Mouse (Mus musculus): Measurements from ENCODE around the gene Arfgef3. TPM values are rescaled to one million over a fixed set of nuclear protein-coding genes. Genes with fewer than 3 reads are reported as not detected.

Arfgef3 gene
- 1.2 and 1.8 TPM in 2 replicates for polyA plus RNA-seq (2014; fragmentation: Nextera tagmentation; extraction: Ambion mirVana)

- Histone ChIP-seq H3K27ac (ENCODE audit: low read depth, low read length) (no peak within 1 kb of the TSS), H3K4me3 (ENCODE audit: low read length) (peak within 1 kb of the TSS; percentile 51), H3K9ac (ENCODE audit: low read depth, low read length) (peak within 1 kb of the TSS; percentile 49), H3K4me1 (ENCODE audit: control insufficient read depth, insufficient read depth, low read length) (no peaks in the 10 kb centered on the region), H3K4me2 (replicated peaks; ENCODE audit: low read depth, low read length) (peak within 1 kb of the TSS; percentile 74), H3K9me3 (ENCODE audit: control insufficient read depth, low read length) (no peaks in the 10 kb centered on the region), H3K36me3 (ENCODE audit: control insufficient read depth, insufficient read depth, low read length) (no peaks in the 10 kb centered on the region), H3K27me3 (ENCODE audit: control insufficient read depth, insufficient read depth, low read length) (peaks cover 2% of the 10 kb centered on the region; the same call in 1 of the 2 replicates)
- ATAC-seq (ENCODE audit: low FRiP score, low TSS enrichment), result peak; percentile 81
- 1% methylated on average over 50 of the region's 50 CpGs for WGBS
Measured at GRCm38 (mm10) chr10:18743286-18744142, at the start of gene Arfgef3. Arfgef3 (minus strand) TSS chr10:18743949.

GRCm38 (mm10) chr10:18790063-18790462, 46.3 kb upstream of the Arfgef3 start:
- WGBS, result 81% methylated on average over 4 of the region's 4 CpGs
- H3K4me2 ChIP-seq (replicated peaks; ENCODE audit: low read depth, low read length), result no peak overlapping the region
- ATAC-seq (ENCODE audit: low FRiP score, low TSS enrichment), result no peak
- H3K4me1 ChIP-seq (ENCODE audit: control insufficient read depth, insufficient read depth, low read length), result no peaks in the 10 kb centered on the region
- H3K36me3 ChIP-seq (ENCODE audit: control insufficient read depth, insufficient read depth, low read length), result no peaks in the 10 kb centered on the region
- no peaks in the 10 kb centered on the region for H3K27me3 ChIP-seq (ENCODE audit: control insufficient read depth, insufficient read depth, low read length)
- H3K4me3 ChIP-seq (ENCODE audit: low read length), result no peak overlapping the region
- H3K9me3 ChIP-seq (ENCODE audit: control insufficient read depth, low read length), result no peaks in the 10 kb centered on the region
- H3K27ac ChIP-seq (ENCODE audit: low read depth, low read length), result no peak overlapping the region
- no peak overlapping the region for H3K9ac ChIP-seq (ENCODE audit: low read depth, low read length)

DNA sequence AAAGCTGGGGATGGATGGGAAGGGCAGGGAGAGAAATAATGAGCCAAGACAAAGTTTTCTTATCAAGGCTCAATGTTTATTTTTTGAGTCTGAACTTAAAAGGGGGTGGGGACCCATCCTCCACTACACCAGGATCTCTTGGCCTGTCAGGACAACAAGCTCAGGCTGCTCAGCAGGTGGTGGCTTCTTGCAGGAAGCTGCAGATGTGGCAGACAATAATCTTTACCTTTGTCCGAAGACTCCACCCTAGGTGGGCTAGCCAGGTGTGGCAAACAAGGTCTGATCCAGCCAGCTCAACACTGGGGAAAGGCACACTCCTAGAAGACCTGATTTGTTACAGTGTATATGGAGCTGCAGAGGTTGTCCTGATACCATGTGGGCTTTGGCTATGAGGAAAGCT, 44.9 kb upstream of the Arfgef3 start:
- no peaks in the 10 kb centered on the region for H3K27me3 ChIP-seq (ENCODE audit: control insufficient read depth, insufficient read depth, low read length)
- no peak overlapping the region for H3K27ac ChIP-seq (ENCODE audit: low read depth, low read length)
- no peaks in the 10 kb centered on the region for H3K4me1 ChIP-seq (ENCODE audit: control insufficient read depth, insufficient read depth, low read length)
- H3K9me3 ChIP-seq (ENCODE audit: control insufficient read depth, low read length), result no peaks in the 10 kb centered on the region
- no peak overlapping the region for H3K4me2 ChIP-seq (replicated peaks; ENCODE audit: low read depth, low read length)
- no peak overlapping the region for H3K4me3 ChIP-seq (ENCODE audit: low read length)
- no peak overlapping the region for H3K9ac ChIP-seq (ENCODE audit: low read depth, low read length)
- WGBS, result 55% methylated on average over 1 of the region's 1 CpGs
- no peaks in the 10 kb centered on the region for H3K36me3 ChIP-seq (ENCODE audit: control insufficient read depth, insufficient read depth, low read length)
- no peak for ATAC-seq (ENCODE audit: low FRiP score, low TSS enrichment)

DNA sequence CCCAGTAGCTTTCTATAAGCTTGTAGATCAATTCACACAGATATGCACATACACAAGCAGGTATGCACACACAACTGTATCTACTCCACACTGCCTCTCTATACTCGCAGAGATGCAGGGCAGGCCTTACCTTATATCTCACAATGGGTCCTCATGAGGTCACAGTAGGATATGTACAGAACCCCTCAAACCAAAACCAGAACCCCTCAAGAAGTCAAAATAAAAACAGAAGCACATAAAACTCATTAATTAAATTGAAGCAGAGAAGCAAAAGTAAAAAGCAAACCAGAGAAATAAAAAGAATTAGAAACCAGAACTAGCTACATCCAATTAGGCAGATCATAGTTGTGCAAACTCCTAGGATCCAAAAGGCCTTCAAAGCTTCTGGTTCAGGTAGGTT, 42.9 kb upstream of the Arfgef3 start, which contains the start of gene Gm4922:
TSS of gene Gm4922 (minus strand) at position 101 of the 400 bp plus-strand sequence.
- H3K27me3 ChIP-seq (ENCODE audit: control insufficient read depth, insufficient read depth, low read length), result no peaks in the 10 kb centered on the region

GRCm38 (mm10) chr10:18777546-18777945, 33.8 kb upstream of the Arfgef3 start:
- H3K36me3 ChIP-seq (ENCODE audit: control insufficient read depth, insufficient read depth, low read length), result no peaks in the 10 kb centered on the region
- WGBS, result 47% methylated on average over 3 of the region's 3 CpGs
- no peak overlapping the region for H3K4me3 ChIP-seq (ENCODE audit: low read length)

More for the DNA sequence above, 42.9 kb upstream of the Arfgef3 start, which contains the start of gene Gm4922:
- ATAC-seq (ENCODE audit: low FRiP score, low TSS enrichment), result no peak
- H3K4me3 ChIP-seq (ENCODE audit: low read length), result no peak within 1 kb of the TSS
- no peaks in the 10 kb centered on the region for H3K4me1 ChIP-seq (ENCODE audit: control insufficient read depth, insufficient read depth, low read length)
- H3K4me2 ChIP-seq (replicated peaks; ENCODE audit: low read depth, low read length), result no peak within 1 kb of the TSS
- no peaks in the 10 kb centered on the region for H3K9me3 ChIP-seq (ENCODE audit: control insufficient read depth, low read length)
- H3K9ac ChIP-seq (ENCODE audit: low read depth, low read length), result no peak within 1 kb of the TSS
- no peak within 1 kb of the TSS for H3K27ac ChIP-seq (ENCODE audit: low read depth, low read length)
- 98% methylated on average over 1 of the region's 1 CpGs for WGBS
- H3K36me3 ChIP-seq (ENCODE audit: control insufficient read depth, insufficient read depth, low read length), result no peaks in the 10 kb centered on the region

DNA sequence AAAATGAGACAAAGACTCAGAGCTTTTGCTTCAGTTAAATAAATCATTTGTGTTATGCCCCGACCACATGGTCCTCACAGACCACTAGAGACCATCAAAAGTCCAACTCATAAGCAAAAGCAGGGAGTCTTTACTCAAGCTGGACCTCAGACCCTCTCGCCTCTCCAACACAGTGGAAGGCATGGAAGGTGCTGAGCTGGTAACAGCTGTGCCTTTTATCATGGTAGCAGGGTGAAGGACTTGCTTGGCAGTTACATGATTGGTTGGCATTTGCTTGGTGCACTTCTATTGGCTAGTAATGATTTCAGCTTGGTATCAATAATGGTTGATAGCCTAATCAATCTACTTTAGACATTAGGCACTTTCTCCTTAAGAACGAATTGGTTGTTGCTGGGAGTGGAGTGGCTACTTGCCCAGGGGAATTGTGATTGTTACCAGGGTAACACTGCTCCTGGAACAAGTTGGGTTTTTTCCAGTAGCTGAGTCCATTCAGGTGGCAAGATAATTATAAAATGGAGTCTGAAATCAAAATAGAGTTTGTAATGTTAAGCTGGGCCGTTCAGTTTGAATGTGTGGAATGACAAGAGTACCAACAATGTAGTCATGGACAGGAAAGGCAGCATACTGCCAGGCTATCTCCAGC, 28.9 kb upstream of the Arfgef3 start:
- no peaks in the 10 kb centered on the region for H3K4me1 ChIP-seq (ENCODE audit: control insufficient read depth, insufficient read depth, low read length)
- no peak overlapping the region for H3K4me2 ChIP-seq (replicated peaks; ENCODE audit: low read depth, low read length)
- H3K27ac ChIP-seq (ENCODE audit: low read depth, low read length), result no peak overlapping the region
- H3K36me3 ChIP-seq (ENCODE audit: control insufficient read depth, insufficient read depth, low read length), result no peaks in the 10 kb centered on the region
- no peak overlapping the region for H3K4me3 ChIP-seq (ENCODE audit: low read length)
- H3K27me3 ChIP-seq (ENCODE audit: control insufficient read depth, insufficient read depth, low read length), result no peaks in the 10 kb centered on the region
- H3K9ac ChIP-seq (ENCODE audit: low read depth, low read length), result no peak overlapping the region
- no peak for ATAC-seq (ENCODE audit: low FRiP score, low TSS enrichment)
- no peaks in the 10 kb centered on the region for H3K9me3 ChIP-seq (ENCODE audit: control insufficient read depth, low read length)
- 75% methylated on average over 4 of the region's 4 CpGs for WGBS

More at GRCm38 (mm10) chr10:18777546-18777945, 33.8 kb upstream of the Arfgef3 start:
- no peaks in the 10 kb centered on the region for H3K4me1 ChIP-seq (ENCODE audit: control insufficient read depth, insufficient read depth, low read length)
- no peaks in the 10 kb centered on the region for H3K27me3 ChIP-seq (ENCODE audit: control insufficient read depth, insufficient read depth, low read length)
- H3K27ac ChIP-seq (ENCODE audit: low read depth, low read length), result no peak overlapping the region
- H3K9me3 ChIP-seq (ENCODE audit: control insufficient read depth, low read length), result no peaks in the 10 kb centered on the region
- no peak overlapping the region for H3K4me2 ChIP-seq (replicated peaks; ENCODE audit: low read depth, low read length)
- no peak for ATAC-seq (ENCODE audit: low FRiP score, low TSS enrichment)
- no peak overlapping the region for H3K9ac ChIP-seq (ENCODE audit: low read depth, low read length)

DNA sequence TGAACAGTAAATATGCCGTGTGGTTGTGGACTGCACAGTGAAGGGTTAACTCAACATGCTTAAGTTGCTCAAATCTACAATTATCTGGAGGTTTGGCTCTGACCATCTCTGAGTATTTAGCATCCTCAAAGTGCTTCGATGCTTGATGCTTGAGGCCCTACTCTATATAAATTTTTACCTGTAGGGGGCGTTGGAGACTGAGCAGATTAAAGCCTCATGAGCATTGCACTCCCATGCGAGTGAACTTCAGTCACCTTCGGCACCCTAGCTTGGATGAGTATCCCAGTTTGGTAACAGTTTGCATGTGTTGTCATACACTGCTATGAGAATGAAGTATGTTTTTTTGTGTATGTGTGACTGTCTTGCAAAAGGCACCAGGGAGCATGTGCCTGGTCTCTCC, 26.2 kb upstream of the Arfgef3 start:
- H3K27ac ChIP-seq (ENCODE audit: low read depth, low read length), result no peak overlapping the region
- H3K4me1 ChIP-seq (ENCODE audit: control insufficient read depth, insufficient read depth, low read length), result no peaks in the 10 kb centered on the region
- no peak overlapping the region for H3K4me2 ChIP-seq (replicated peaks; ENCODE audit: low read depth, low read length)
- 57% methylated on average over 5 of the region's 5 CpGs for WGBS
- no peak overlapping the region for H3K4me3 ChIP-seq (ENCODE audit: low read length)
- no peak overlapping the region for H3K9ac ChIP-seq (ENCODE audit: low read depth, low read length)
- H3K36me3 ChIP-seq (ENCODE audit: control insufficient read depth, insufficient read depth, low read length), result no peaks in the 10 kb centered on the region
- no peak for ATAC-seq (ENCODE audit: low FRiP score, low TSS enrichment)
- H3K9me3 ChIP-seq (ENCODE audit: control insufficient read depth, low read length), result no peaks in the 10 kb centered on the region
- H3K27me3 ChIP-seq (ENCODE audit: control insufficient read depth, insufficient read depth, low read length), result no peaks in the 10 kb centered on the region

DNA sequence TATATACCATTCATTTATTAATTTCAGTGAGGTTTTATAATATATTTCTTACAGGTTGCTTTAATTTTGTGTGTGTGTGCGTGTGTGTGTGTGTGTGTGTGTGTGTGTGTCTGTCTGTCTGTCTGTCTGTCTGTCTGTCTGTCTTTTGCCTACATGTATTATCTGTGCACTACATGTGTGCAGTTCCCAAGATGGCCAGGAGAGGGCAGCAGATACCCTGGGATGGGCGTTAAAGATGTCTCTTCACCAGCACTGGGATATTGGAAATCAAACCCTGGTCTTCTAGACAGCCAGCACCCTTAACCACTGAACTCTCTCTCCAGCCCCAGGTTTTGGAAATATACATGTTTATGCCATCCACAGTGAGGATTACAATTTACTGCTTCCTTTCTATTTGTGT, 16.5 kb upstream of the Arfgef3 start:
- Histone ChIP-seq H3K9ac (ENCODE audit: low read depth, low read length) (no peak overlapping the region), H3K27me3 (ENCODE audit: control insufficient read depth, insufficient read depth, low read length) (no peaks in the 10 kb centered on the region), H3K4me3 (ENCODE audit: low read length) (no peak overlapping the region), H3K4me2 (replicated peaks; ENCODE audit: low read depth, low read length) (no peak overlapping the region), H3K27ac (ENCODE audit: low read depth, low read length) (no peak overlapping the region), H3K36me3 (ENCODE audit: control insufficient read depth, insufficient read depth, low read length) (no peaks in the 10 kb centered on the region), H3K9me3 (ENCODE audit: control insufficient read depth, low read length) (no peaks in the 10 kb centered on the region), H3K4me1 (ENCODE audit: control insufficient read depth, insufficient read depth, low read length) (no peaks in the 10 kb centered on the region)
- WGBS, result 40% methylated on average over 2 of the region's 2 CpGs
- ATAC-seq (ENCODE audit: low FRiP score, low TSS enrichment), result no peak

DNA sequence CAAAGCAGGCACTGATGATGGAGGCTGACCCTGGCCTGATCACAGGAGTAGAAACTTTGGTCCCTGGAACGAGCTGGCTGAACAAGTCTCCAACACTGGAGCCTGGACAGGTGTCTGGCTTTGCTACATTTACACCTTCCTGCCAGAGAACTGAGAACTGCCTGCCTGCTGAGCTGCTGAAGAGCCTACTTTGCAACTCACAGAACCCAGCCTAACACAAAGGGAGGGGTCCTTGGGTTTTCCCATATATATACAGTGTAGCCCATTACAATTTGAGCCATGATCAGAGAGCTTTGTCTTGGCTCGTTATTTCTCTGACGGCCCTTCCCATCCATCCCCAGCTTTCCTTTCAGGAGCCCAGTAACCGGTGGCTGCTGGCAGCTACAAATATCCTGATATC, 6.3 kb upstream of the Arfgef3 start:
- Histone ChIP-seq H3K27ac (ENCODE audit: low read depth, low read length) (no peak overlapping the region), H3K4me3 (ENCODE audit: low read length) (no peak overlapping the region), H3K4me1 (ENCODE audit: control insufficient read depth, insufficient read depth, low read length) (no peaks in the 10 kb centered on the region), H3K9ac (ENCODE audit: low read depth, low read length) (no peak overlapping the region), H3K36me3 (ENCODE audit: control insufficient read depth, insufficient read depth, low read length) (no peaks in the 10 kb centered on the region), H3K9me3 (ENCODE audit: control insufficient read depth, low read length) (no peaks in the 10 kb centered on the region), H3K4me2 (replicated peaks; ENCODE audit: low read depth, low read length) (no peak overlapping the region), H3K27me3 (ENCODE audit: control insufficient read depth, insufficient read depth, low read length) (peaks cover 2% of the 10 kb centered on the region; the same call in 1 of the 2 replicates)
- no peak for ATAC-seq (ENCODE audit: low FRiP score, low TSS enrichment)
- WGBS, result 76% methylated on average over 4 of the region's 4 CpGs
